Mouse (Mus musculus): ENCODE data around the gene Pde10a.

Gene Pde10a

GRCm38 (mm10) chr17:8842662-8843061, 317.5 kb downstream of the Pde10a start:
- no peak for DNase-seq (ENCODE audit: low spot score)

- DNase-seq (ENCODE audit: low spot score), result no peak
These were observed 318.8 kb downstream of the Pde10a start for GRCm38 (mm10) chr17:8843941-8844340.

- no peak for DNase-seq (ENCODE audit: low spot score)
These were observed 321.3 kb downstream of the Pde10a start for GRCm38 (mm10) chr17:8846506-8846905.

- no peak for DNase-seq (ENCODE audit: low spot score)
These were observed 322.4 kb downstream of the Pde10a start for GRCm38 (mm10) chr17:8847558-8847957.

- DNase-seq (ENCODE audit: low spot score), result no peak
These were observed 326.7 kb downstream of the Pde10a start for GRCm38 (mm10) chr17:8851846-8852245.

GRCm38 (mm10) chr17:8856430-8857371, 331.5 kb downstream of the Pde10a start:
- DNase-seq (ENCODE audit: low spot score), result peak; percentile 47

- no peak for DNase-seq (ENCODE audit: low spot score)
These were observed 333.7 kb downstream of the Pde10a start for GRCm38 (mm10) chr17:8858636-8859421.

- DNase-seq (ENCODE audit: low spot score), result no peak
These were observed 334.3 kb downstream of the Pde10a start for GRCm38 (mm10) chr17:8859489-8859888.

GRCm38 (mm10) chr17:8864638-8865497, 339.7 kb downstream of the Pde10a start:
- peak; percentile 43 for DNase-seq (ENCODE audit: low spot score)

GRCm38 (mm10) chr17:8867331-8868237, 342.4 kb downstream of the Pde10a start:
- no peak for DNase-seq (ENCODE audit: low spot score)

- no peak for DNase-seq (ENCODE audit: low spot score)
These were observed 344.1 kb downstream of the Pde10a start for GRCm38 (mm10) chr17:8869287-8869686.

- no peak for DNase-seq (ENCODE audit: low spot score)
These were observed 345.7 kb downstream of the Pde10a start for GRCm38 (mm10) chr17:8870848-8871247.

- DNase-seq (ENCODE audit: low spot score), result no peak
These were observed 346.2 kb downstream of the Pde10a start for GRCm38 (mm10) chr17:8871396-8871795.

- DNase-seq (ENCODE audit: low spot score), result peak; percentile 18
These were observed 346.9 kb downstream of the Pde10a start for GRCm38 (mm10) chr17:8871997-8872593.

- no peak for DNase-seq (ENCODE audit: low spot score)
These were observed 347.4 kb downstream of the Pde10a start for GRCm38 (mm10) chr17:8872611-8873010.

- no peak for DNase-seq (ENCODE audit: low spot score)
These were observed 352.9 kb downstream of the Pde10a start for GRCm38 (mm10) chr17:8878056-8878455.

- DNase-seq (ENCODE audit: low spot score), result no peak
These were observed 356.5 kb downstream of the Pde10a start for GRCm38 (mm10) chr17:8881711-8882110.

- DNase-seq (ENCODE audit: low spot score), result no peak
These were observed 359.5 kb downstream of the Pde10a start for GRCm38 (mm10) chr17:8884691-8885090.

GRCm38 (mm10) chr17:8885830-8886229, 360.7 kb downstream of the Pde10a start:
- no peak for DNase-seq (ENCODE audit: low spot score)

- no peak for DNase-seq (ENCODE audit: low spot score)
These were observed 362.9 kb downstream of the Pde10a start for GRCm38 (mm10) chr17:8888105-8888504.
